Mouse (Mus musculus): ENCODE data around the gene Lypla2. TPM values are rescaled to one million over a fixed set of nuclear protein-coding genes. Genes with fewer than 3 reads are reported as not detected.

Gene Lypla2
- total RNA-seq, 1 experiment from 2014 or later, result 57.2 TPM

- no peak for DNase-seq
These were observed 735 bp upstream of the Lypla2 start for GRCm38 (mm10) chr4:135972911-135973811.

GRCm38 (mm10) chr4:135971805-135972555 lies 446 bp downstream of the Lypla2 start:
- DNase-seq, result peak; percentile 36

GRCm38 (mm10) chr4:135970585-135970984 lies 1.8 kb downstream of the Lypla2 start:
- no peak for DNase-seq

GRCm38 (mm10) chr4:135969070-135969750 lies 3.2 kb downstream of the Lypla2 start:
- DNase-seq, result no peak

GRCm38 (mm10) chr4:135968271-135968869 lies 4.1 kb downstream of the Lypla2 start:
- DNase-seq, result no peak

- no peak for DNase-seq
These were observed 5.2 kb downstream of the Lypla2 start for GRCm38 (mm10) chr4:135967086-135967760.

GRCm38 (mm10) chr4:135966283-135966682 lies 6.1 kb downstream of the Lypla2 start:
- DNase-seq, result no peak

GRCm38 (mm10) chr4:135965113-135965512 lies 7.3 kb downstream of the Lypla2 start:
- no peak for DNase-seq

GRCm38 (mm10) chr4:135964426-135964825 lies 8.0 kb downstream of the Lypla2 start:
- peak; percentile 83 for DNase-seq

- peak; percentile 98 for DNase-seq
These were observed 8.8 kb downstream of the Lypla2 start, which contains the start of gene Gale for GRCm38 (mm10) chr4:135963457-135964193. Gene Gale (plus strand): TSS chr4:135963727.

- no peak for DNase-seq
These were observed 9.5 kb downstream of the Lypla2 start for GRCm38 (mm10) chr4:135962946-135963345.

- DNase-seq, result no peak
These were observed 10.2 kb downstream of the Lypla2 start for GRCm38 (mm10) chr4:135962198-135962597.

GRCm38 (mm10) chr4:135961709-135962108 lies 10.7 kb downstream of the Lypla2 start:
- DNase-seq, result no peak

- DNase-seq, result peak; percentile 91
These were observed 11.7 kb downstream of the Lypla2 start for GRCm38 (mm10) chr4:135960717-135961116.

GRCm38 (mm10) chr4:135958354-135958753 lies 14.1 kb downstream of the Lypla2 start:
- DNase-seq, result peak; percentile 54

GRCm38 (mm10) chr4:135955886-135956285 lies 16.5 kb downstream of the Lypla2 start:
- DNase-seq, result no peak

GRCm38 (mm10) chr4:135954241-135954640 lies 18.2 kb downstream of the Lypla2 start:
- peak; percentile 84 for DNase-seq

GRCm38 (mm10) chr4:135953179-135953578 lies 19.2 kb downstream of the Lypla2 start:
- no peak for DNase-seq

GRCm38 (mm10) chr4:135951505-135951904 lies 20.9 kb downstream of the Lypla2 start:
- DNase-seq, result no peak

GRCm38 (mm10) chr4:135950365-135950764 lies 22.1 kb downstream of the Lypla2 start:
- no peak for DNase-seq

- DNase-seq, result no peak
These were observed 22.5 kb downstream of the Lypla2 start for GRCm38 (mm10) chr4:135949911-135950310.
